Mouse (Mus musculus): ENCODE measurements around the gene Armh3.
A peak's percentile ranks its signal among the peaks of the same experiment; 100 is the strongest.
"Not testable (repeated sequence)": the region's sequence is repeated elsewhere in the genome, so short reads cannot be mapped to it uniquely, and the experiment has no call there.

Gene Armh3

GRCm38 (mm10) chr19:46032731-46033510, 34.6 kb upstream of the Armh3 start:
- no peak for DNase-seq

GRCm38 (mm10) chr19:46031689-46032432, 33.6 kb upstream of the Armh3 start:
- no peak for DNase-seq

- no peak for DNase-seq
Measured at GRCm38 (mm10) chr19:46030196-46030983, 32.1 kb upstream of the Armh3 start.

GRCm38 (mm10) chr19:46029652-46030051, 31.4 kb upstream of the Armh3 start:
- DNase-seq = no peak

- DNase-seq = no peak
Measured at GRCm38 (mm10) chr19:46028747-46029320, 30.5 kb upstream of the Armh3 start.

- no peak for DNase-seq
Measured at GRCm38 (mm10) chr19:46026567-46026966, 28.3 kb upstream of the Armh3 start.

GRCm38 (mm10) chr19:46024959-46025358, 26.7 kb upstream of the Armh3 start:
- DNase-seq = no peak

- DNase-seq = no peak
Measured at GRCm38 (mm10) chr19:46016023-46016422, 17.7 kb upstream of the Armh3 start.

GRCm38 (mm10) chr19:46014572-46015178, 16.4 kb upstream of the Armh3 start:
- peak; percentile 85 for DNase-seq

GRCm38 (mm10) chr19:46005680-46006079, 7.4 kb upstream of the Armh3 start:
- no peak for DNase-seq

GRCm38 (mm10) chr19:46004814-46005466, 6.7 kb upstream of the Armh3 start:
- DNase-seq = no peak

GRCm38 (mm10) chr19:46003371-46004226, 5.3 kb upstream of the Armh3 start, which contains the start of gene Hps6:
Gene Hps6, plus strand, starts transcription at chr19:46003508.
- peak; percentile 42 for DNase-seq

GRCm38 (mm10) chr19:46002279-46002678, 4.0 kb upstream of the Armh3 start:
- DNase-seq = no peak

- DNase-seq = no peak
Measured at GRCm38 (mm10) chr19:45999378-45999777, 1.1 kb upstream of the Armh3 start.

GRCm38 (mm10) chr19:45998694-45999217, 468 bp upstream of the Armh3 start:
- no peak for DNase-seq

GRCm38 (mm10) chr19:45997365-45997764, 923 bp downstream of the Armh3 start:
- no peak for DNase-seq

GRCm38 (mm10) chr19:45993981-45994737, 4.1 kb downstream of the Armh3 start:
- no peak for DNase-seq

- DNase-seq = not testable (repeated sequence)
Measured at GRCm38 (mm10) chr19:45993441-45993840, 4.8 kb downstream of the Armh3 start.

GRCm38 (mm10) chr19:45991171-45991570, 7.1 kb downstream of the Armh3 start:
- no peak for DNase-seq

- DNase-seq = no peak
Measured at GRCm38 (mm10) chr19:45988238-45988637, 10.1 kb downstream of the Armh3 start.
